Mouse (Mus musculus) ES-E14 (cell line): ENCODE measurements at regions not wholly inside any gene's neighbourhood (a gene's known extent, or its start where the extent isn't known, plus 50 kb on each side); places are given as distances from the start of the nearest gene placed in this dataset.
"Not testable (repeated sequence)": the region's sequence is repeated elsewhere in the genome, so short reads cannot be mapped to it uniquely, and the experiment has no call there.

Experiments
- CHD2 ChIP-seq: IDR thresholded peaks from 2 replicates; pipeline ENCODE4 v1.6.1; 2014; ENCODE audit warnings: mild to moderate bottlenecking, low read depth, low read length, inconsistent platforms
- MAFK ChIP-seq: IDR thresholded peaks from 2 replicates; pipeline ENCODE4 v1.6.1; 2014; ENCODE audit warnings: mild to moderate bottlenecking, low read depth, low read length, inconsistent platforms; ENCODE audit not compliant: insufficient read depth
- ZC3H11A ChIP-seq: IDR thresholded peaks from 2 replicates; pipeline ENCODE4 v1.6.1; 2012; ENCODE audit warnings: low read depth, mild to moderate bottlenecking, inconsistent platforms, low read length, borderline replicate concordance
- ZNF384 ChIP-seq: IDR thresholded peaks from 2 replicates; pipeline ENCODE4 v1.6.1; 2012; ENCODE audit warnings: low read depth, low read length, inconsistent platforms

DNA sequence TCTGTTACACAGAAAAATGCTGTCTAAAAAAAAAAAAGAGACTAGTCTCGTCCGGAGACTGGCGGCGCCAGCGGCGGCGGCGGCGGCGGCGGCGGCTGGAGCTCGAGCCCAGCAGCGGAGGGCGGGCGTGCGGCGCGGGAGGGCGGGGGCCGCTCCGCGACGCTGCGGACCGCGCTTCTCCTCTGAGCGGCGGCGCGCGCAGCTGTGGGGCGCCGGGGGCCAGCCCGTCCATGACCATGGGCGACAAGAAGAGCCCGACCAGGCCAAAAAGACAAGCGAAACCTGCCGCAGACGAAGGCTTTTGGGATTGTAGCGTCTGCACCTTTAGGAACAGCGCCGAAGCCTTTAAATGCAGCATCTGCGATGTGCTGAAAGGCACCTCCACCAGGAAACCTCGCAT, 111.8 kb upstream of the Gm10324 start:
- TF ChIP-seq ZC3H11A, MAFK, CHD2, ZNF384: not testable (repeated sequence)
